Mouse (Mus musculus): Measurements from ENCODE around the gene Scrg1.
"Not testable (repeated sequence)": the region's sequence is repeated elsewhere in the genome, so short reads cannot be mapped to it uniquely, and the experiment has no call there.

Gene Scrg1

DNA sequence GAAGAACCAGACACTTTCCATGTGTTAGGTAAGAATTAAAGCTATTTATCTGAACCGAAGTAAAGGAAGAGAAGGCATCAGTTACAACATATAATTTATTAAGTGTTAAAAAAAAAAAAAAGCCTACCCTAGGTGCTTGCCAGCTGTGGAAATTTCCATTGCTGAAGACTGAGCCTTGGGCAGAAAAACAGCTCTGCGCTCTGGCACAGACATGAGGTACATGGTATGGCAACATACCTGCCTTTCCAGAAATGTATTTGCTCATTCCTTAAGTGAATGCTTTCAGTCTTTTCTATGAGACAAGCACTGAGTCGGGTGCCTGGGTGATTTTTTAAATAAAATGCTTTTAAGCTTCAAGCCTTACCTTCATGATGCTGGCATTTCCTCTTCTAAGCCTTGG lies 2.2 kb downstream of the Scrg1 start:
- no peak for DNase-seq

DNA sequence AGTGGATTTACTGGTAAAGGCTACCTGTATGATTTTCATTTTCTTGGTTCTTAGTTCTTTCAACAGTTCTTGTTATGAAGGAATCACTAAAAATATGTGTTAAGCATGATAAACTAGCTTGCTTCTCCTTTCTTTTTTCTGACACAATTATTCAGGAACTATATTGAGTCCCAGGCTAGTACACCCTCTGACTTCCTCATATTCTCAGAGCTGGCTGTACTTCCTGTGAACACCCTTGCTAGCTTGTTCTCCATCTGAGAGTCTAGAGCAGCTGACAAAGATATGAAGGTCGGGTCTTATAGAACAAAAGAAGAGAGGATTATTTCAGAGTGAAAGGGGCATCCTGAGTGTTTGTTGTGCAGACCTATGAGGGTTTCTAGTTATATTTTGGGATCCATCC lies 7.1 kb downstream of the Scrg1 start:
- no peak for DNase-seq

- DNase-seq = no peak
These were observed 8.0 kb downstream of the Scrg1 start for GRCm38 (mm10) chr8:57463757-57464156.

- DNase-seq = no peak
These were observed 12.9 kb downstream of the Scrg1 start for GRCm38 (mm10) chr8:57468624-57469023.

DNA sequence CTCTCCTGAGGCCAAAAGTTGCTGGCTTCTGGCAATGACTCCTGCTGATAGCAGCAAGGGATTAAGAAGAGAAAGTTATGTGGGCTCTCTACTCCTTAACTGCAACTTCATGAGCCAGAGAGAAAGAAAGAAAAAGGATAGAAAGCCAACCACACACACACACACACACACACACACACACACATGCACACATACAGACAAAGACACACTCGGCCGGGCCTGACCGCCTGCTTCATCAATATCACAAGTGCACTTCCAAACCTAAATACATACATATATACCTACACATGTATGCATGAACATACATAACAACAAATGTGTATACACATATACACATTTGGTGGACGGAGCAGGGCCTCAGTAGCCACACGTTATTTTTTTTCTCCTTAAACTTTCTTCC lies 15.1 kb downstream of the Scrg1 start:
- no peak for DNase-seq

DNA sequence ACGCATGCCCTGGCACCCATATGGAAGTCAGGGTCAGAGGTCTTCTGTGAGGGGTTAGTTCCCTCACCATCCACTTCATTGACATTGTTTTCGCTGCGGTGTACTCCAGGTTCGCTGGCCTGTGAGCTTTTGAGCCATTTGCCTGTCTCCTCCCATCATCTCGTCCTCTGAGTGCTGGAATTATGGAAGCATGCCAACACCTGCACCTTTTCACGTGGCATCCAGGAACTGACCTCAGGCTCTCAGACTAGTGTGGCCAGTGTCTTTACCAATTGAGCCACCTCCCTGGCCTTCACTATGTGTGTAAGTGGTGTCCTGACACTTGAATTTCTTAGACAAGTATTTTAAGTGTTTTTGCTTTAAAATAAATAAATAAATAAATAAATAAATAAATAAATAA lies 18.0 kb downstream of the Scrg1 start:
- DNase-seq = no peak

DNA sequence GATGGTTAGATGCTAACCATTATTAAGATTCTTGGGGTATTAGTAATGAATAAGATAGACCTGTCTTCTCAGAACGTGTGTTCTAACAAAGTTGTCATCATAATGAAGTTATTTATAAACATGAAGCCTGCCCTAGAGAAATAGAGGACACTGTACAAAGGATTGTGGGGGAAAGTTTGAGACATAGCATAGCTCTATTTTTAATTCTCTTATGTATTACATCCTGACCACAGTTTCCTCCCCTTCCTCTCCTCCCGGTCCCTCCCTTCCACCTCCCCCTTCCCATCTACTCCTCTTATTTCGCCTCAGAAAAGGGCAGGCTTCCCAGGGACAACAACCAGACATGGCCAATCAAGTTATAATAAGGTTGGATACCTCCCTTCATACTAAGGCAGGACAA lies 22.7 kb downstream of the Scrg1 start:
- no peak for DNase-seq

DNA sequence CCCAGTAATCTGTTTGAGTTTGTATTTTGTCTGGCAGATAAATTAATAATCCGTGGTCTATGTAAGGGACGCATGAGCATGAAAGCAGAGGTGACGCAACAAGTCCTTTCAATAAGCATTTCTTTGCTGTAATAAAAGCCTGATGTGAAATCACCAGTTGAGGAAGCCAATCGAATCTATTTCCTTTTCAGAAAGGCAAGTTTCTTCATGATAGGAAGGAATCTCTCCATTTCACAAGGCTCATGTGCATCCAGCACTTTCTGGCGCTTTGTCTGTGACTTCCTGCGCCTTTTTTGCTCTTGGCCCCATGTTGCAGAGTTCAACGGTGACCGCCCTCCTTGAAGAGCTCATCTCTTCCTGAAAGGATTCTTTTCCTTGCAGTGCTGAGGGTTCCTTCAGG lies 24.0 kb downstream of the Scrg1 start:
- no peak for DNase-seq

- no peak for DNase-seq
These were observed 24.9 kb downstream of the Scrg1 start for GRCm38 (mm10) chr8:57480606-57481005.

GRCm38 (mm10) chr8:57486491-57487440 lies 31.0 kb downstream of the Scrg1 start:
- DNase-seq = peak; percentile 49

- peak; percentile 95 for DNase-seq
These were observed 31.9 kb downstream of the Scrg1 start, which contains the start of gene Sap30 for GRCm38 (mm10) chr8:57487441-57488155. Gene Sap30, minus strand, starts transcription at chr8:57487860.

DNA sequence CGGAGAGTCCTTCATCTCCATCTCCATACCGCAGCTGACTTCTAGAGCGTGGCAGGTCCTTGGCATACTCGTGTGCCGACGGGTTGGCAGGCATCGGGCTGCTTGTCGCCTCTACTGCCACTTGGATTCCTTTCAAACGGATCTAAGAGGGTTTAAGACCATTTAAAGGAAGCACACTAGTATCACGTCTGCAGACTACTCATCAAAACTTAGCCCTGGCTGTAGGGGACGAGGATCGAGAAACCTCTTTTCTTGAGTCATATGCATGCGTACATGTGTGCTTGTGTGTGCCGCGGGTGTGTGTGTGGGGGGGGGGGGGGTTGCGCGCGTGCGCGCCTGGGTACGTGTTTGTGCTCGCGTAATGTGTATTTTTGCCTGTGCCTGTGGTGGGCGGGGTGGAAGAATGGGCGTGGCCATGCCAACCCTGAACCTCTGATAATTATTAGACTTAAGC lies 32.6 kb downstream of the Scrg1 start:
- DNase-seq = peak; percentile 17

- no peak for DNase-seq
These were observed 33.6 kb downstream of the Scrg1 start for GRCm38 (mm10) chr8:57489366-57489765.

DNA sequence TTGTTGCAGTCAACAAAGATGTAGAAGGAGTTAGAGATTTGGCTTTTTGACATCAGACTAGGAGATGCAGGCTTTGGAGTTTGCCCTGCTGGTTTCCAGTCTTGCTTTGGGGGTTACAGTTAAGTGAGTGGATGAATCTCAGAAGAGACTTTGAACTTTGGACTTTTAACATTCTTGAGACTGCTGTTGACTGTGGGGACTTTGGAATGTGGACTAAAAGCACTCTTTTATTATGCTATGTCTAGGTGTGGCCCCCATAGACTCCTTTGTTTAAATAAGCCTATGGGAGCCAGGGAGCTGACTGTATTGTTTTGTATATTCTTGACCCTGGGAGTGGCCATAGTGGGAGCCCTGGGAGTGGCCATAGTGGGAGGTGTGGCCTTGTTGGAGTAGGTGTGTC lies 34.2 kb downstream of the Scrg1 start:
- DNase-seq = no peak

DNA sequence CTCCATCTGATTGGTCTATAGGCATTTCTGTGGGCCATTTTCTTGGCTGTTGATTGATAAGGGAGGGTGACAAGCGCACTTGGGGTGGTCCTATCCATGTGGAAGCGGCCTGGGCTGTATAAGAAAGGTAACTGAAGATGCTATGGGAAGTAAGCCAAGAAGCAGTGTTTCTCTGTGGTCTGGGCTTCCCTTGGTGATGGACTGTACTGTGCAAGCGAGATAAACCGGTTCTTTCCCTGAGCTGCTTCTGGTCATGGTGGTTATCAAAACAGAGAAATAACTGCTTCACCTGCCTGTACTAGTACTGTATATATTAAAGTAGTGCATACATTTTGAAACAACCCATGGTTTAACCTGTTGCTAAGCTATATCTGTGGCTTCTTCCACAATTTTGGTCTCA lies 36.1 kb downstream of the Scrg1 start:
- DNase-seq = no peak

DNA sequence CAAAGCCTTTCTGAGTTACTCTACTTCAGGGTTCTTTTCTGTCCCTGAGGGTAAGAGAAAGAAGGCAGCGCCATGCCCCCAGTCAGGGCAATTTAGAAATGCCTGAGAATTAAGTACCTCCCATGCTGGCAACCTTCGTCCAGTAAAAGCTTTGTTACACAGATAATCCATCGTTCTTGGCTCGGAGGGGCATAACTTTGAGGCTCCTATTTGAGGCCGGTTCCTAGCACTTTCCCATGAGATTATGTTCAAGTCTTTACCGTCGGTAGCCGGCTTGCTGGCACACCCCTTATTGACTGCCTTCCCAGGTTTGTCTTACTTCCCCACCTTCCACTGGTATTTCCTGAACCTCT lies 42.7 kb downstream of the Scrg1 start:
- DNase-seq = no peak

- DNase-seq = peak; percentile 37
These were observed 43.3 kb downstream of the Scrg1 start for GRCm38 (mm10) chr8:57498847-57499511.

- DNase-seq = peak; percentile 71
These were observed 47.9 kb downstream of the Scrg1 start for GRCm38 (mm10) chr8:57503641-57504040.

DNA sequence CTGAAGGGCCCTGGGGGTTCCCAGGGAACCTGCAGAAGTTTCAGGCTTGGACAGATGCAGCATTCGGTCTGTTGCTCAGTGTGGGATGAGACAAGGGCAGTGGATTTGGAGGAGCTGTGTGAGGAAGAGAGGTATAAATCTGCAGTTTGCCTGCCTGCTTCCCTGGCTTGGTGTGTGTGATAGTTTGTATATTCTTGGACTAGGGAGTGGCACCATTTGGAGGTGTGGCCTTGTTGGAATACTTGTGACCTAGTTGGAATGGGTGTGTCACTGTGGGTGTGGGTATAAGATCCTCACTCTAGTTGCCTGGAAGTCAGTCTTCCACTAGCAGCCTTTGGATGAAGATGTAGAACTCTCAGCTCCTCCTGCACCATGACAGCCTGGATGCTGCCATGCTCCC lies 49.8 kb downstream of the Scrg1 start:
- not testable (repeated sequence) for DNase-seq

DNA sequence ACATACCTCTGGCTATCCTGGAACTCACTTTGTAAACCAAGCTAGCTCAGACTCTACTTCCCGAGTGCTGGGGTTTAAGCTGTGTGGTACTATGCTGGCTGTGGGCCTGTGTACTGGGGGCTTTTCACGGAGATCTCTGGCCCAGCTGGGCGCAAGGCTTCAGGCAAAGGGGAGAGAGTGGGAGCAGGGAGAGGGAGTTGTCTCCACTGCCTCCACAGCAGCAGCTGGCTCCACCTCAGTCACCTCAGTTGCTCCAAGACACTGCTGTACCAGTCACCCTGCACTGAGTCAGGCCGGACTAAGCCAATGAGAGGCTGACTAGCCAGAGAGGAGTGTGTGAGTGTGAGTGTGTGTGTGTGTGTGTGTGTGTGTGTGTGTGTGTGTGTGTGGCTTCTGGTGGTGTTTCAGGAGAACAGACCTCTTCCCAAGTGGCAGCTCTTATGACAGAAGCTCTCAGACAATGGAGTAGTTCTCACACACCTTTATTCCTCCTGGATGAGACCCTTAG lies 51.9 kb downstream of the Scrg1 start:
- DNase-seq = no peak

DNA sequence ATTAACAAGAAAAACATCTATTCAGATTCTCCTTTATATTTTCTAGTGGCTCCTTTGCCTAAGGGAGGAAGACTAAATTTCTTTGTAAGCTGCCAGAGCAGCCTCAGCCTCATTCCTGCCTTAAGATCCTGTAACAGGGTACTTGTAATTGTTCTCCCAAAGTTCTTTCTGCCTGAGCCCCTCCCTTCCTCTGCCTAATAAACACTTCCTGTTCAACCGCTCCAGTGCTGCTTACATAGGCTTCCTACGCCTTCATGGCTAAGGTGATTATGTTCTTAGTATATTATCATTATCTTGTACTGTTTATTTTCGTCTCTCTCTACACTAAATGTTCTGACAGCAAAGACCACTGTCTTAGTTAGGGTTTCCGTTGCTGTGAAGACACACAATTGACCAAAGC lies 52.9 kb downstream of the Scrg1 start:
- DNase-seq = no peak

DNA sequence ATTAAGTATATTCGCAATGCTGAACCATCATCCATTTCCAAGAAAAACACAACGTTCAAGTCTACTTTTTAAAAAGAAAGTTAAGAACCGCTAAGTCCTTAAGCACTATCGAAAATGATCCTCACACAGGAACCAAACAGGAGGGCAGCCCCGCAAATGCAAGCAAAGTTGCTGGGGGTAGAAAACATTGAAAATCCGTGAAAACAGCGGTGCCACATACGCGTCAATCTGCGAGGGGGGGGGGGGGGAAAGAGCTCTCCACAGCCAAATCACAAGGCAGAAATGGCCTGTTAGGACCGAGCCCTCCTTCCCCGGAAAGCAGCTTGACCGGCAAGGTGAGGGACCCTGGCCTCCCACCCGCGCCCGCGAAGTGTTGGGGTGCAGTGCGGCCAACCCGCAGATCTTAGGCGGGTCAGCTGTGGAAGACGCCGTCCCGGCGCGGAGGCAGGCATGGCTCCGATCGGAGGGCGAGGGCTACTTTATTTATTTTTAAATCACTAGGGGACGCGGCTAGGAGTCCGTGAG lies 55.1 kb downstream of the Scrg1 start:
- no peak for DNase-seq
